Mouse (Mus musculus) NIH3T3 (cell line): Measurements from ENCODE around the gene Krt8.
A peak's percentile ranks its signal among the peaks of the same experiment; 100 is the strongest.
"Not testable (repeated sequence)": the region's sequence is repeated elsewhere in the genome, so short reads cannot be mapped to it uniquely, and the experiment has no call there.

Source experiments
- DNase-seq: peaks from one replicate; pipeline ENCODE4 v3.0.0-alpha.2; 2012; ENCODE audit warnings: low read depth

The Krt8 gene

DNA sequence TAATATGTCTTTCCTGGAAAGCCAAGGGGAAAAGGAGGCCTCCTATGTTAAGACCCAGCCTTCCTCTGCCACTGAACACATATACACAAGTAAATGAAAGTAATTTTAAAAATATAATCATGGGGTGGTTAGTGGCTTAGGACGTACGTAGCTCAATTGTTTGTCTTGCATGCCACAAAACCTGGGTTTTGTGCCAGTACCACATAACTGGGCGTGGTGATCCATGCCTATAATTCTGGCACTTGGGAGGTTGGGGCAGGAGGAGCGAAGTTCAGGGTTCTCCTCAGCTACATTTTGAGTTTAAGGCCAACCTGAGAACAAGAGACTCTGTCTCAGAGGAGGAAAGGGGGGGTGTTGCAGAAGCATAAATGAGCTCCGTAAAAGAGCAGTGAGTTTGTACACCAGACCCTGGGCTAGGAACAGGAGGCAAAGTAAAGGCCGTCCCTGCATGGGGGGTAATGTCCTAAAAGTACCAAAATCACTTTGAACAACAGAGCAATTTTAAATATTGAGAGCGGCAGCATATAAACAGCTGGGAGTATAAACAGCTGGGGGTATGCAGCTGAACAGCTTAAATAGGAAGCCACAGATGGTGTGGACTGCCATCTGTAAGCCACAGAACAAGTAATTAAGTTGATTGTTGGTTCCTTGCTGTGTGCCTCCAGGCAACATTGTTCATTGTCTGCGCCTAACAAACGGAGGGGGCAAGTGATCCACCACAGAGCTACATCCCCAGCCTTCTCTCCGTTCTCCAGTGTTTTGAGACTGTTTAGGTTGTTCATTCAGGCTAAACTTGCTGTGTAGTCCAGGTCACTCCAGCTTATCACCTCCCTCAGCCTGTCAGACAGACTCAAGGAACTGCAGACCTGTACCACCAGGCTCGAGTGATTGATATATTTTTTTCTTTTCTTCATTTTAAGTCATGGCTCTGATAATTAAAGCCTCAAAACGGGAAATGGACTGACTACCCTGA, 3.1 kb upstream of the Krt8 start:
- DNase-seq = no peak

DNA sequence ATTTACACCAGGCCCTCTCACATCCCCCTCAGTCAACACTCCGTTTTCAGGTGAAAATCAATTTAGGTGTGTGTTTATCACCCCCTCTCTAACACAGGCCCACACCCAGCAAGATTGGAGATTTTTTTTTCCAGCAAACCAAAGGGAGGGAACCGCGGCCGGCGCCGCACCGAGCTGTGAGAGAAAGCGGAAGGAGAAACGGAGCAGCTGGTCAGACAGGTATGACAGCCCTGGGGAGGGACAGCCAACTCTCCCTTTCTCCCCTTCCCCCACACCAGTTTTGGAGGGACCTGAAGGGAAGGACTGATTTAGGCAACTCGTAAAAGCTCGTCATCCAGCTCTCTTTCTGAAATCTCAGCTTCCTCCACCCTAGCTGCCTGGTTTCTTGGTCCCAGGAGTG, 2.0 kb upstream of the Krt8 start:
- no peak for DNase-seq

DNA sequence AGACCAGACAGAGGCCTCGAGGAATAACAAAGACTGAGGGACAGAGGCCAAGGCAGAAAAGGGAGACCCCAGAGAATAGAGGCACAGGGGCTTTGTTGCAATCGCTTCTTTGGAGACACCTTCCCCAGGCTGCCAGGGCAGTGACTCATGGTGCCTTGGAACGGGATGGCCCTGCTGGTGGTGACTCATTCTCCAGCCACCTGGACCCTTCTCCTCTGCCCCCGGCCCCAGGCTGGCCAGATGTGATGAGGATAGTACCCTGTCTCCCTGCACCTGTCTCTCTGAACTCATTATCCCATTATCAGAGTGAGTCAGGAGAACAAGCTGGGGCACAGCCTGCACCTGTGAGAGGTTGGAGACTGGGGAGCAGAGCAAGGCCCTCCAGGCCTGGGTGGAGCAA, 1.0 kb upstream of the Krt8 start:
- peak; percentile 71 for DNase-seq

DNA sequence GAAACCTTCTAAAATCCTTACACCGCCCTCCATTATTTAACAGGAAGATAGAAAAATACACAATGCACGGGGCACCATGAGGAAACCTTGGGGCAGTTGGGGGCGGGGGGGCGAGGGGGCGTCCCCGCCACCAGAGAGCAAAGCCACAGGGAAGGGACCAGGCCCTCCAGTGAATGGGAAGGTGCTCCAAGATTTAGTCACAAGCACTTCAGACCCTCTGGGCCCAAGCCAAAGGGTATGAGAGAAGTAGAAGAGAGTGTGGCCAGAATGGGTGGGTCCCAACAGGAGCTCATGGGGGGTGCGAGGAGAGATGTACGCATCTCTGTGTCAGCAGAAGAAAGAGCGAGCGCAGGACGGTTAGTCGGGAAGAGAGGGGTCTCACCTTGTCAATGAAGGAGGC, 766 bp downstream of the Krt8 start:
- no peak for DNase-seq

DNA sequence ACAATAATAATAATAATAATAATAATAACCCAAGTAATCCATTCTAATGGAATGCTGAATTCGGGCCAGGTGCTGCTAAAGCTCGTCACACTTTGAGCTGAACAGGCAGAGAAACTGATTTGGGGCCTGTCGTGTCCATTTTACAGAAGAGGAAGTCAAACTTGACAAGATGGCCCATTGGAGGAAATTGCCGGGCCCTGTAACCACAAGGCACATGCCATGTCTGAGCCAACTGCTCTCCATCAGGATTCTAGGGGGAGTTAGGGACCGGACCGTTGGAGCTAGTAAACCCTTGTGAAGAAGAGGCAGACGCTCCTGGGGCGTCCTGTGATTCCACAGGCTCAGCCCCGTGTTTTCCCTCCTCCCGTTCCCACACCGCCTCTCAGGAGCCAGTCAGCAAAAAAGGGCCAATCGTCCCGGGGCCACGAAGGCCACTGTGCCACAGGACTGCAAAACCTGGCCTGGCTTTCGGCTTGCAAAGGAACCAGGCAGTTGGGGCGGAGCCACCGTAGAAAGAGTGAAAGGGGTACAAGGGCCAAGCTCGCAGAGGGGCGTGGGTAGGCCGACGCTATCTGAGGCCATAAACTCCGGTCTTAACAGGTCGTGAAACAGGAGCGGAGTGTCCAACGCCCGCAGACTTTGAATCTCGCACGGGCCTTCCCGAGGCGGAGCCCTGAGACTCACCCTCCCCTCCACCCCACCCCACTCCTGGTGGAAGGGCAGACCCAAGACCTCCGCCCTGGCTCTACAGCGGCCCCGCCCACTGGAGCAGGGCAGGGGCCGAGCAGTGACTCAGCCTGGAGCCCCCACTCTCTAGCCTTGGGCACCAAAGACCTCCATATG, 1.4 kb downstream of the Krt8 start:
- DNase-seq = no peak

DNA sequence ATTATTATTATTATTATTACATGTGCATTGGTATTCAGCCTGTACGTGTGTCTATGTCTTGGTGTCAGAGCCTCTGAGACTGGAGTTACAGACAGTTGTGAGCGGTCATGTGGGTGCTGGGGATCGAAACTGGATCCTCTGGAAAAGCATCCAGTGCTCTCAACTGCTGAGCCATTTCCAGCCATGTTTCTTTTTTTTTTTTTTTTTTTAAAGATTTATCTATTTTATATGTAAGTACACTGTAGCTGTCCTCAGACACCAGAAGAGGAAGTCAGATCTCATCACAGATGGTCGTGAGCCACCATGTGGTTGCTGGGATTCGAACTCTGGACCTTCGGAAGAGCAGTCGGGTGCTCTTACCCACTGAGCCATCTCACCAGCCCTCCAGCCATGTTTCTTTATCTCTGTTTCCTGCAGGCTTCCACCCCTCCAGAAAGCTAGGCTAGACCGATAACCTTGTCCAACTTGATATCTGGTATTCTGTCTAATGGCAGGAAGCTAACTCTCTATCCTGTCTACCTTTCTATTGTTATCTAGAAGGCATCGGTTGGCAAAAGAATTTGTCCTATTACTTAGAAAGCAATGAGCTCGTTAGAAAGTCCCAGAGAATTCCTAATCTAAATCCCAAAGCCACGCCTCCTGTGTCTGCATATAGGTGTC, 4.5 kb downstream of the Krt8 start:
- no peak for DNase-seq

DNA sequence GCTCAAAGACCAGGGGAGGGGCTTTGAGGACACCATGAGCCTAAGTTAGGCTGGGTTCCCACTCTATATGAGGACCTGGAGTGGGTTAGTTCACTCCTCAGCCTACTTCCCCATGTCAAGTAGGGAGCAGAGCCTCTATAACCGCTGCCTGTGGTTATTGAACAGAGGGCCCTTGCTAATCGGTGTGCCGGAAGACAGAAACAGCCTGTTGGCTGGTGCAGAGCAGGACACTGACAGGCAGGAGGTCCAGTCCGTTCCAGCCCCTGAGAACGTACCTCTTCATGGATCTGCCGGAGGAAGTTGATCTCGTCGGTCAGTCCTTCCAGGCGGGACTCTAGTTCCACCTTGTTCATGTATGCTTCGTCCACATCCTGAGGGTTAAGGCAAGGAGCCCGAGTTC, 5.1 kb downstream of the Krt8 start:
- DNase-seq = no peak

DNA sequence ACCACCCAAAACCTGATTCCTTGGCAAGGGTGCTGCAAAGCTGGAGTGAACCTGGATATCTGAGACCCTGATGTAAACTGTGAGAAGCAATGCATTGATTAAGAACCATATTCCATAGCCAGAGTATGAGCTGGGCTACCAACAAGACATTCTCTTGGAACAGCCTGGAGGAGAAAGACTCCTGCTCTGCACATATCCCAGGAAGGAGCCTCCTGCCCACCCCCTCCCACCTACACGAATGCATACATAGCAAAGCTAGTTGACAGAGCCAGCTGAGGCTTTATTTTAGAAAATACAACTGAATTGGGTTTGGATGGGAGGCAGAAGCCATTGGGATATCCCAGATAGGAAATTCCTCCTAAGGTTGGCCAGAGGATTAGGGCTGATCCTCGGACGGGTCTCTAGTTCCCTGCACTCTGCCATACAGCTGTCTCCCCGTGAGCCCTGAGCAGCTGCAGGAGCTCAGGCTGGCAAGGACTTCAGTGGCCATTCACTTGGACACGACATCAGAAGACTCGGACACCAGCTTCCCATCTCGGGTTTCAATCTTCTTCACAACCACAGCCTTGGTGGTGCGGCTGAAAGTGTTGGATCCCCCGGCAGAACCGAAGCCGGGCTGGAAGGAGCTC, 7.7 kb downstream of the Krt8 start:
- DNase-seq = not testable (repeated sequence)

DNA sequence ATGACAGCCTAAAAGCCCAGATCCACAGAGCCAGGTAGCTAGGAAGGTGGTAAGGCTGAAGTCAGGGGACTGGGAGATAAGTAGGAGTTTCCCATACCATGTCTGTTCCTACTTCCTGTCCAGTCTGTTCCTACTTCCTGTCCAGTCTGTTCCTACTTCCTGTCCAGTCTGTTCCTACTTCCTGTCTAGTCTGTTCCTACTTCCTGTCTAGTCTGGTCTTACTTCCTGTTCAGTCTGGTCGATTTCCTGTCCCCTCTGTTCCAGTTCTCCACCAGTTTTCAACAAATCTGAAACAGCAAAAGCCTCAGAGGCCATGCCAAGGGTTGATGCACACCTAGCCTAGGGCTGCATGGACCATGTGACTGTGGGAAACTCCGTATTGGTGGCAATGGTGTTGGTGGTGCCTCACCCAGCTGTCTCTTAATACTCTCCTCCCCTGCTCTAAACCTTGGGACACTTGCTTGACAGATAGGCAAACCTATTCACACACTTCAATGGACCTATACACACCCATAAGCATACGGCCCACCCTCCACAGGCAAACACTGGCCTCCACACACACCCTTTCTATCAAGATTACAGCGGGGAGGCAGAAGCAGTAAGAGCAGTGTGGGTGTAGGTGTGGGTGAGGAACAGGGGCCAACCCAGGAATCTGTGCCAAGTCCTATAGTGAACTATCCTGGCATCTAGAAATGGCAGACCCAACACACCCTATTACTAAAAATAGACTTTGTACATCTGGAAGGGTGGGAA, 8.6 kb downstream of the Krt8 start:
- no peak for DNase-seq

DNA sequence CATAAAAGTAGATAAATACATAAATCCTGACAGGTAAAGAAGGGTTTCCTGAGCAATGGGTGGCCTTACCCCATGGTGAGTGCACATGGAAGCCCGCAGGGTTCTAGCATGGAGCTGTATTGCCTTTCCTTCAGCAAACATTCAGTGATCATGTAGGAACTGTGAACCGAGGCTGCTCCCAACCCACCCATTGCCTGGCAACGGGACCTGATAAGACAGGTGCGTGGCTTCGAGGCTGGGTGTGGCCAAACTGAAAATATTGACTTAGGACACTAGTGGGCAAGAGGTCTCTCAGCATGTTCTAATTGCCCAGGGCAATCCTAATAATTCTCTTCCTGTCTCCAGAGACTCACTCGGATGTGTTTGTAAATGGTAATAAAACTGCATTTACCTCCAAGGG, 9.9 kb downstream of the Krt8 start:
- DNase-seq = no peak

DNA sequence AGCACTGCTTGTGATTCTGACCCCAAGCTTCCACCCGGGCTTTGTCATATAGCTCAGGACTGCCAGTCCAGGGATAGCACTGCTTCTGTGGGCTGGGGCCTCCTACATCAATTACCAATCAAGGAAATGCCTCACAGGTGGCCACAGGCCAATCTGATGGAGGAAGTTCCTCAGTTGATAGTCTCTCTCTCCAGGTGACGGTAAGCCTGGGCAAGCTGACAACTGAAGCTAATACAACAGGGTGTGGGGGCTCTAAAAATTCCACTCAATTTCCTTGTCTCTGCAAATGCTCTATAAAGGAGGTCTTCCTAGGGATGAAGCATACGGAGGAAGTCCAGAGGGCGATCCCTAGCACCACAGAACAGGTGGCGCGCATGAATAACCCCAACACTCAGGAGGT, 13.3 kb downstream of the Krt8 start:
- no peak for DNase-seq

DNA sequence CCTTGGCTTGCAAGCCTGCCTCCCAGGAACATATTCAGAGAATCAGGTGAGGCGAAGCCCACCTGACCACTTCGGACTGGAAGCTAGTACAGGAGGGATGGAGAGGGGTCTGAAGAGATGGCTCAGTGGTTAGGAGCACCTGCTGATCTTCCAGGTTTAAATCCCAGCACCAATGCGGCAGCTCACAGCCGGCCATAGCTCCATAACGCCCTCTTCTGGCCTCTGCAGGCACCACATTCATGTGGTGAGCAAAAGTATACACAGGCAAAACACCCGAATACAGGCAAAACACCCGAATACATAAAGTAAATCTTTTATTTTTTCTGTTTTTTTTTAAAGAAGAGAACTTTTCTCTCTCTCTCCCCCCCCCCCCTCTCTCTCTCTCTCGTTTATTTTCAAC, 15.6 kb downstream of the Krt8 start:
- DNase-seq = no peak

DNA sequence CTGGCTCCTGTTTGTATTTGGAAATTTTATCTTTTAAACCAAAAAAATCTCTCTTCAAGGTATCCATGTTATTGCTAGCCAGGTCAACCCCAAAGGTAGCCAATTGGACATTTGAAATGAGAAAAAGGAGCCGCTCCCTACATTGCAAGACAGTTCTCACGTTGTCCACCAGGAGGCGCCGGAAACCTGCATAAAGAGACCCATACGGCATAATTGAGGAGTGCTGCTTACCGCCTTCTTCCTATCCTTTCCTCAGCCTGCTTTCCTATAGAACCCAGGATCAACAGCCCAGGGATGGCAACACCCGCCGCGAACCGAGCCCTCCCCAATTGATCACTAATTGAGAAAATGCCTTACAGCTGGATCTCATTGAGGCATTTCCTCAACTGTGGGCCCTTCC, 16.2 kb downstream of the Krt8 start:
- DNase-seq = peak; percentile 93

DNA sequence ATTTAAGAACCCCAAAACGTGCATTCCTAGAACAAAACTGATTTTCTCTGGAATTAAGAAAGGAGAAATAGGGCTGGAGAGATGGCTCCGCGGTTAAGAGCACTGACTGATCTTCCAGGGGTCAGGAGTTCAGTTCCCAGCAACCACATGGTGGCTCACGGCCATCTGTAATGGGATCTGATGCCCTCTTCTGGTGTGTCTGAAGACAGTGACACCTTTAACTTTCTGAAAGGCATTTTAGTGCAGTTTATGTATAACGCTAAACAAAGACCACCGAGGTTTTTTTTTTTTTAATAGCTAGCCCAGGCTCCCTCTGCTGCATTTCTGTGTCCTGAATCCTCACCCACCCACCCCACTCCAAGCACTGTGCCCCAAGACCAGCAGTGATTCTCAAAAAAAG, 19.5 kb downstream of the Krt8 start:
- DNase-seq = no peak

DNA sequence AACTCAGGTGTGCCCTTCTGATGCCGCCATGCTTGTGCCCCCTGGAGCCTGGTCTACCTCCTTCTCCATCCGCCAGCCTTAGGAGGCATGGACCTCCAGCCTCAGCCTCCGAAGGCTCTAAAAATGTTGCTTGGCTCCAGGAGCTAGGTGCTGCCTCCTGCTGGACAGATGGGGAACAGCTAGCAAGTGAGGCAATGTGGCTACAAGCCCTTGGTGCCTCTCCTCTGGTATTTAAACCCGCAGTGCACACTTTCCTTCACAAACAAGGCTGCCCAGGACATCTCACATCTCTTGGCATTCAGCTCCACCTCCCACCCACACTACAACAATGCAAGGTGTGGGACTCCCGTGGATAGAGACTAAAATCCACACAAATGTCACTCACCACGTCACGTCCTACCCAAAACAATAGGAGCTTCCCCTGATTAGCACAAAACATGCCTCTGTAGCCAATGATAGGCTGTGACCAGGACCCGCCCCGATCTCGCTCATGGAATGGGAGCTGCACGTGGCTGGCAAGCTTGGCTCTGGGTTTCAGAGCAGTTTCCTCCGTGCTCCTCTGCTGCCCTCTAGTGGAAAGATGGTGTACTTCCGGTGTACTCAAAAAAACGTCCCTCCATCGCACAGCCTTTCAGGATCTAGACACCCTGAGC, 20.2 kb downstream of the Krt8 start:
- DNase-seq = peak; percentile 98

DNA sequence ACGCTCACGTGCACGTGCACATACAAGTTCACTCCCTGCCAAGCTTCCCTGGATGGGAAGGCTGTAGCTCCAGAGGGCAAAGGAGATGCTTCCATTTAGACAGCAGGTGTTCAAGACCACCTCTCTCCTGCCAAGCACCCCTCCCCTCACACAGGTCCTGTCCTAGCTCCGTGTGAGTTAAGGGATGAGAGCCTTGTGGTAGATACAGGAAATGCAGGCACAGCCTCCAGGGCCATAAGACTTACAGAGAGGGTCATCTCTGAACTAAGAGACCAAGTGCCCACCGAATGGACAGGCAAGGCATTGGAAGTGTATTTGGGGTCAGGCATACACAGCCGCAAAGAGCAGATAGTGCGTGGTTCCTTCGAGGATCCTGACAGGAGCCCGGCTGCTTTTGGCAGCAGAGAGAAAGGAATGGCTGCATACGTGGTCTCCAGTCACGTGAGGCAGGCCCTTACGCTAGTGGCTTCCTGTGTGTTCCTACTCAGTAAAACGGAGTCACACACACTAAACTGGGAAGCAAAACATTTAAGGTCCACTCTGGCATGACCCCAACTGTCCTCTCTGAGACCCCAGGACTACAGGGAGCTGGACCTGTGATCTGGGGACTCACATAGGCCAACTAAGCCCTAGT, 20.9 kb downstream of the Krt8 start:
- DNase-seq = no peak

DNA sequence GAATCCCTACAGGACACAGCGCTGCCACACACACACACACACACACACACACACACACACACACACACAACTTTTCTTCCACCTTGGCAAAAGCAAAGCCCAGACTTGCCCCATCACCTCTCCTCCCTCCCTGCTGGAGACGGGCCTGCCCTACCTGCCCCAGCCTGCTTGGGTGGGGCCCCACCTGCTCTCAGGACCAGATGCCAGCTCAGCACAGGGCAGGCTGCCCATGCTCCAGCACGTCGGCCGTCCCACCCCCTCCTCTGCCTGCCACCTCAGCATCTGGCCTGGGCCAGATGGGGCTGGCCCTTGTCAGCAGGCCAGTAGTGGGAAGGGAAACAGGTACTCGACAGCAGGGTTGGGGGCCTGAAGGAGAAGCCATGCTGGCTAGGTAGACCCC, 23.4 kb downstream of the Krt8 start:
- peak; percentile 23 for DNase-seq

DNA sequence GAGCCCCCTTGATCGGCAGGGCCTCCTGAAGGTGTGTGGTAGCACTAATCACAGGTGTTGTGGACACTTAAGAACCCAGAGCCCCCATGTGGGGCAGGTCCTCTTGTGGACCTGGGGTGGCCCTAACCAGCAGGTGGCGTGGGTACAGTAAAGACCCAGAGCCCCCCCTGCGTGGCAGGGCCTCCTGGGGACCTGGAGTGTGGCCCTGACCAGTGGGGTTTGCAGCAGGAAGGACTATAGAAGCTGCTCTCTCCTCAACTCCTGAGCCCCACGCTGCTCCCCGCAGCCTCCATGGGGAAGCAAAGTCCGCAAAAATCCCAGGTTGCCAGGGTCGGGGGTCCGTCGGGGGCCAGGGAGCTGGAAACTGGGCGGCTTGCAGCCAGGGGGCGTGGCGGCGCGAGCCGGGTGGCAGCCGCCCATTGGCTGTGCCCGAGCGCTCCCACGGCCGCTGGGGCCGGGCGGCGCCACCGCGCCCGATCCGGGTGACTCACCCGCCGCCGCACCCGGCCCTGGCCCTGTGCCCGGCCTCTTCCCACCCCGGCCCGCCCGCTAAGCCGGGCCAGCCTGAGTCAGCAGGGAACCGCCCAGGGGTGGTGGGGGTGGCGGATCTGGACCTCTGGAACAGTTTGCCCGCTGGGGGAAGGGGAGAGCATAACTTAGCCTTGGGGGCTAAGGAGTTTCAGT, 27.1 kb downstream of the Krt8 start:
- peak; percentile 99 for DNase-seq

DNA sequence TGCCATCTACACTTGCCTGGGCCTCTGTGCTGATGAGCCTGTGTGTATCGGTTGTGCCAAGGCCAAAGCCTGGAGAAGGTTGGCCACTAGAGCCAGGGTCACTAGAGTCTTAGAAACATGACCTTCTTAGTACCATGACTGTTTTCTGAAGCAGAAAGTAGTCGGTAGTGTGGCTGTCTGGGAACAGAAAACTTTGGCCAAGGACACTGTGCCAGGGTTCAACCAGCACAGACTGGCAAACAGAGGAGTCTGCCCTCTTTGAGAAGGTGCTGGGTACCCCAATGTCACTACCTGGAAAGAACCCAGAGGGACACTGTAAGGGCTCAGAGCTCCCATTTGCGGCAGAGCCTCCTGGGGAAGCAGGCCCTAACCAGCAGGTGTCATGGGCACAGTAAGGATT, 27.6 kb downstream of the Krt8 start:
- peak; percentile 30 for DNase-seq

DNA sequence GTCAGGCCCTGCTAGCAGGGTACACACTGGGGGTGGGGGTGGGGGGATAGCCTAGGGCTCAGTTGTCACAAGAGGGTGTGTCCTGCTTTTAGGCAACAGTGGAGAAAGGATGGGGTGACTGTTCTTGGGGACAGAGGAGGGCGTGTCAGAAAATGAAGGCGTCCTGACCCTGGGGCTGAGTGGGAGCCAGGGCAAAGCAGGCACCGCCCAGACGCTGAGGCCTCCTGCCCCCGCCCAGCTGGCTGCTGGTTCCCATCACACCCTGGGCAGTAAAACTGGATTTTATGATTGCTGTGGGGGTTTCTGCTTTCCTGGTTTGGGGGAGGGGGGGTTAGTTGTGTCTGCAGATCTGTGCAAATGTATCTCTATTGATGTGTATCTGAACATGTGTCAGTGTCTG, 28.3 kb downstream of the Krt8 start:
- peak; percentile 73 for DNase-seq
